Mouse (Mus musculus) heart, embryonic 11.5 days (tissue): ENCODE results near the gene Prtg. TPM values are rescaled to one million over a fixed set of nuclear protein-coding genes. Genes with fewer than 3 reads are reported as not detected.

Source experiments
- ATAC-seq: fragments of 200-750 bp; cut with Nextera tagmentation; replicated peaks from 2 replicates; pipeline ENCODE4 v1.8.0; 2017; ENCODE audit warnings: moderate library complexity; ENCODE audit not compliant: insufficient number of reproducible peaks, low FRiP score, low TSS enrichment
- H3K27ac ChIP-seq: fragments of 300-500 bp; sonication (generic); 2 replicates; pipeline ENCODE4 v1.5.1; 2014; ENCODE audit warnings: mild to moderate bottlenecking, low read depth, low read length
- H3K27me3 ChIP-seq: fragments of 300-500 bp; sonication (generic); 2 replicates; pipeline ENCODE4 v1.6.1; 2014; ENCODE audit warnings: mild to moderate bottlenecking, low read length, mixed read lengths; ENCODE audit not compliant: control insufficient read depth, insufficient read depth
- H3K36me3 ChIP-seq: fragments of 300-500 bp; sonication (generic); 2 replicates; pipeline ENCODE4 v1.6.1; 2014; ENCODE audit warnings: mild to moderate bottlenecking, low read length, moderate library complexity, mixed read lengths; ENCODE audit not compliant: control insufficient read depth, insufficient read depth
- H3K4me1 ChIP-seq: fragments of 300-500 bp; sonication (generic); 2 replicates; pipeline ENCODE4 v1.6.1; 2014; ENCODE audit warnings: low read length; ENCODE audit not compliant: control insufficient read depth, insufficient read depth
- H3K4me2 ChIP-seq: fragments of 300-500 bp; sonication (generic); 2 replicates; pipeline ENCODE4 v1.6.1; 2014; ENCODE audit warnings: mild to moderate bottlenecking, moderate library complexity
- H3K4me3 ChIP-seq: fragments of 300-500 bp; sonication (generic); 2 replicates; pipeline ENCODE4 v1.5.1; 2014; ENCODE audit warnings: low read depth, low read length
- H3K9ac ChIP-seq: fragments of 300-500 bp; sonication (generic); 2 replicates; pipeline ENCODE4 v1.6.1; 2014; ENCODE audit warnings: mild to moderate bottlenecking, low read depth, low read length, moderate library complexity
- H3K9me3 ChIP-seq: fragments of 300-500 bp; sonication (generic); replicated peaks from 2 replicates; pipeline ENCODE4 v1.6.1; 2016; ENCODE audit warnings: low read length; ENCODE audit not compliant: control insufficient read depth
- WGBS: fragments of 180-500 bp; shearing (Covaris S2); extraction: QIAGEN DNeasy Blood & Tissue Kit; methylation state at CpG from one replicate; pipeline ENCODE4 v1.1.7; 2014; ENCODE audit not compliant: insufficient replicate concordance; 5-methylcytosine and 5-hydroxymethylcytosine counted together
- polyA plus RNA-seq: library from polyadenylated mRNA; unstranded; fragments of >200 nt; fragmentation: Nextera tagmentation; extraction: Ambion mirVana; gene quantifications from 2 replicates; pipeline ENCODE4 v1.2.1, GENCODE M21; 2014

The Prtg gene
- polyA plus RNA-seq, 1 experiment from 2014 or later, result 3.2 TPM

- 80% methylated on average over 13 of the region's 13 CpGs for whole genome bisulfite sequencing
- no peak for ATAC-seq
Measured at GRCm38 (mm10) chr9:72944286-72944685, 137.6 kb downstream of the Prtg start.

GRCm38 (mm10) chr9:72947010-72947409 lies 140.3 kb downstream of the Prtg start:
- Histone ChIP-seq H3K36me3 (peaks cover 3% of the 10 kb centered on the region; the same call in 1 of the 2 replicates), H3K27ac (no peak overlapping the region), H3K9me3 (no peaks in the 10 kb centered on the region), H3K4me3 (no peak overlapping the region), H3K9ac (no peak overlapping the region), H3K4me1 (no peaks in the 10 kb centered on the region), H3K4me2 (no peak overlapping the region), H3K27me3 (no peaks in the 10 kb centered on the region)
- 84% methylated on average over 1 of the region's 1 CpGs for WGBS
- ATAC-seq, result no peak

More at GRCm38 (mm10) chr9:72944286-72944685, 137.6 kb downstream of the Prtg start:
- Histone ChIP-seq H3K4me3 (no peak overlapping the region), H3K4me2 (no peak overlapping the region), H3K9me3 (no peaks in the 10 kb centered on the region), H3K9ac (no peak overlapping the region), H3K27ac (no peak overlapping the region), H3K36me3 (peaks cover 3% of the 10 kb centered on the region; the same call in 1 of the 2 replicates), H3K4me1 (no peaks in the 10 kb centered on the region), H3K27me3 (no peaks in the 10 kb centered on the region)

GRCm38 (mm10) chr9:72949572-72949971 lies 142.9 kb downstream of the Prtg start:
- Histone ChIP-seq H3K4me2 (no peak overlapping the region), H3K4me3 (no peak overlapping the region), H3K27me3 (no peaks in the 10 kb centered on the region), H3K9me3 (no peaks in the 10 kb centered on the region), H3K27ac (no peak overlapping the region), H3K4me1 (no peaks in the 10 kb centered on the region), H3K9ac (no peak overlapping the region), H3K36me3 (peaks cover 3% of the 10 kb centered on the region; the same call in 1 of the 2 replicates)
- ATAC-seq, result no peak
- WGBS, result 71% methylated on average over 7 of the region's 7 CpGs

- no peak overlapping the region for H3K4me2 ChIP-seq
- H3K9ac ChIP-seq, result no peak overlapping the region
- no peak for ATAC-seq
- H3K9me3 ChIP-seq, result no peaks in the 10 kb centered on the region
- no peak overlapping the region for H3K4me3 ChIP-seq
- H3K36me3 ChIP-seq, result no peaks in the 10 kb centered on the region
- H3K4me1 ChIP-seq, result no peaks in the 10 kb centered on the region
- WGBS, result 41% methylated on average over 2 of the region's 2 CpGs
- no peak overlapping the region for H3K27ac ChIP-seq
- H3K27me3 ChIP-seq, result no peaks in the 10 kb centered on the region
Measured at GRCm38 (mm10) chr9:72954746-72955145, 148.1 kb downstream of the Prtg start.

GRCm38 (mm10) chr9:72955546-72955945 lies 148.9 kb downstream of the Prtg start:
- no peaks in the 10 kb centered on the region for H3K36me3 ChIP-seq
- no peak overlapping the region for H3K4me3 ChIP-seq
- WGBS, result 23% methylated on average over 1 of the region's 1 CpGs
- no peaks in the 10 kb centered on the region for H3K9me3 ChIP-seq
- H3K9ac ChIP-seq, result no peak overlapping the region
- ATAC-seq, result no peak
- no peak overlapping the region for H3K4me2 ChIP-seq
- H3K4me1 ChIP-seq, result no peaks in the 10 kb centered on the region
- no peaks in the 10 kb centered on the region for H3K27me3 ChIP-seq
- no peak overlapping the region for H3K27ac ChIP-seq

GRCm38 (mm10) chr9:72958521-72959450 lies 152.1 kb downstream of the Prtg start, which contains the start of the genes Dyx1c1 and Gm44503:
TSS of gene Dyx1c1 (plus strand) at chr9:72958785.
TSS of gene Gm44503 (plus strand) at chr9:72958852.
- Histone ChIP-seq H3K9ac (peak within 1 kb of the TSS; percentile 56), H3K27ac (peak within 1 kb of the TSS; percentile 37; the same call in 1 of the 2 replicates), H3K4me1 (no peaks in the 10 kb centered on the region), H3K27me3 (no peaks in the 10 kb centered on the region), H3K36me3 (no peaks in the 10 kb centered on the region), H3K4me2 (peak within 1 kb of the TSS; percentile 58), H3K9me3 (no peaks in the 10 kb centered on the region), H3K4me3 (peak within 1 kb of the TSS; percentile 69)
- peak; percentile 72 for ATAC-seq
- WGBS, result 2% methylated on average over 43 of the region's 43 CpGs

GRCm38 (mm10) chr9:72961346-72961745 lies 154.7 kb downstream of the Prtg start:
- no peak overlapping the region for H3K4me3 ChIP-seq
- no peaks in the 10 kb centered on the region for H3K27me3 ChIP-seq
- H3K27ac ChIP-seq, result no peak overlapping the region
- ATAC-seq, result no peak
- no peaks in the 10 kb centered on the region for H3K36me3 ChIP-seq
- H3K9me3 ChIP-seq, result no peaks in the 10 kb centered on the region
- 60% methylated on average over 8 of the region's 8 CpGs for WGBS
- no peak overlapping the region for H3K4me2 ChIP-seq
- no peak overlapping the region for H3K9ac ChIP-seq
- no peaks in the 10 kb centered on the region for H3K4me1 ChIP-seq

- WGBS, result 66% methylated on average over 15 of the region's 15 CpGs
- no peaks in the 10 kb centered on the region for H3K27me3 ChIP-seq
- no peak overlapping the region for H3K4me3 ChIP-seq
- no peaks in the 10 kb centered on the region for H3K4me1 ChIP-seq
- H3K27ac ChIP-seq, result no peak overlapping the region
- H3K9ac ChIP-seq, result no peak overlapping the region
- H3K4me2 ChIP-seq, result no peak overlapping the region
- no peaks in the 10 kb centered on the region for H3K36me3 ChIP-seq
- ATAC-seq, result no peak
- no peaks in the 10 kb centered on the region for H3K9me3 ChIP-seq
Measured at GRCm38 (mm10) chr9:72961959-72962358, 155.3 kb downstream of the Prtg start.
